Mouse (Mus musculus) intestine, embryonic 16.5 days (tissue): ENCODE data around the gene Sh3bp5. TPM values are rescaled to one million over a fixed set of nuclear protein-coding genes. Genes with fewer than 3 reads are reported as not detected.

Experiments used
- ATAC-seq: fragments of 200-750 bp; cut with Nextera tagmentation; 2 replicates; pipeline ENCODE4 v1.8.0; 2017; ENCODE audit warnings: moderate TSS enrichment, moderate library complexity
- H3K27ac ChIP-seq: fragments of 300-500 bp; sonication (generic); 2 replicates; pipeline ENCODE4 v1.5.1; 2014; ENCODE audit warnings: mild to moderate bottlenecking, low read length
- H3K27me3 ChIP-seq: fragments of 300-500 bp; sonication (generic); replicated peaks from 2 replicates; pipeline ENCODE4 v1.6.1; 2014; ENCODE audit warnings: low read length, control low read depth, mixed read lengths; ENCODE audit not compliant: control insufficient read depth, insufficient read depth
- H3K36me3 ChIP-seq: fragments of 300-500 bp; sonication (generic); 2 replicates; pipeline ENCODE4 v1.6.1; 2014; ENCODE audit warnings: low read length, control low read depth; ENCODE audit not compliant: control insufficient read depth, insufficient read depth
- H3K4me1 ChIP-seq: fragments of 300-500 bp; sonication (generic); 2 replicates; pipeline ENCODE4 v1.6.1; 2014; ENCODE audit warnings: low read length, control low read depth, mixed read lengths; ENCODE audit not compliant: control insufficient read depth, insufficient read depth
- H3K4me2 ChIP-seq: fragments of 300-500 bp; sonication (generic); 2 replicates; pipeline ENCODE4 v1.6.1; 2014; ENCODE audit warnings: low read depth, low read length, control low read depth
- H3K4me3 ChIP-seq: fragments of 300-500 bp; sonication (generic); 2 replicates; pipeline ENCODE4 v1.5.1; 2014; ENCODE audit warnings: mild to moderate bottlenecking, low read length
- H3K9ac ChIP-seq: fragments of 300-500 bp; sonication (generic); 2 replicates; pipeline ENCODE4 v1.6.1; 2014; ENCODE audit warnings: low read depth, low read length
- H3K9me3 ChIP-seq: fragments of 300-500 bp; sonication (generic); 2 replicates; pipeline ENCODE4 v1.6.1; 2016; ENCODE audit warnings: low read length, control low read depth; ENCODE audit not compliant: control insufficient read depth
- WGBS: fragments of 180-500 bp; shearing (Covaris S2); extraction: QIAGEN DNeasy Blood & Tissue Kit; methylation state at CpG from one replicate; pipeline ENCODE4 v1.1.7; 2014; 5-methylcytosine and 5-hydroxymethylcytosine counted together
- polyA plus RNA-seq: library from polyadenylated mRNA; unstranded; fragments of >200 nt; fragmentation: Nextera tagmentation; extraction: Ambion mirVana; gene quantifications from 2 replicates; pipeline ENCODE4 v1.2.1, GENCODE M21; 2015

The Sh3bp5 gene
- polyA plus RNA-seq, 1 experiment from 2014 or later: 17.2 TPM

GRCm38 (mm10) chr14:31398819-31399218 lies 37.1 kb downstream of the Sh3bp5 start:
- Histone ChIP-seq H3K36me3 (no peaks in the 10 kb centered on the region), H3K4me2 (no peak overlapping the region), H3K4me1 (peaks cover 28% of the 10 kb centered on the region), H3K27ac (no peak overlapping the region), H3K27me3 (no peaks in the 10 kb centered on the region), H3K9ac (no peak overlapping the region), H3K9me3 (no peaks in the 10 kb centered on the region), H3K4me3 (no peak overlapping the region)
- WGBS: 92% methylated on average over 11 of the region's 11 CpGs
- no peak for ATAC-seq

GRCm38 (mm10) chr14:31397791-31398595 lies 37.9 kb downstream of the Sh3bp5 start:
- ATAC-seq: no peak
- H3K9me3 ChIP-seq: no peaks in the 10 kb centered on the region
- H3K9ac ChIP-seq: no peak overlapping the region

GRCm38 (mm10) chr14:31397353-31397752 lies 38.5 kb downstream of the Sh3bp5 start:
- ATAC-seq: no peak
- WGBS: 84% methylated on average over 12 of the region's 12 CpGs
- no peak overlapping the region for H3K4me2 ChIP-seq
- peaks cover 19% of the 10 kb centered on the region for H3K4me1 ChIP-seq
- no peak overlapping the region for H3K9ac ChIP-seq
- H3K9me3 ChIP-seq: no peaks in the 10 kb centered on the region
- H3K27ac ChIP-seq: no peak overlapping the region
- H3K4me3 ChIP-seq: no peak overlapping the region
- H3K27me3 ChIP-seq: no peaks in the 10 kb centered on the region
- no peaks in the 10 kb centered on the region for H3K36me3 ChIP-seq

More at GRCm38 (mm10) chr14:31397791-31398595, 37.9 kb downstream of the Sh3bp5 start:
- Histone ChIP-seq H3K27ac (no peak overlapping the region), H3K4me3 (no peak overlapping the region), H3K27me3 (no peaks in the 10 kb centered on the region), H3K36me3 (no peaks in the 10 kb centered on the region), H3K4me1 (peaks cover 23% of the 10 kb centered on the region), H3K4me2 (no peak overlapping the region)
- 81% methylated on average over 9 of the region's 9 CpGs for WGBS

- Histone ChIP-seq H3K4me2 (no peak overlapping the region), H3K9ac (no peak overlapping the region), H3K9me3 (no peaks in the 10 kb centered on the region), H3K4me3 (no peak overlapping the region), H3K27ac (no peak overlapping the region), H3K4me1 (peaks cover 11% of the 10 kb centered on the region), H3K27me3 (no peaks in the 10 kb centered on the region), H3K36me3 (no peaks in the 10 kb centered on the region)
- no peak for ATAC-seq
- 91% methylated on average over 2 of the region's 2 CpGs for WGBS
Measured at GRCm38 (mm10) chr14:31396428-31396827, 39.5 kb downstream of the Sh3bp5 start.

- Histone ChIP-seq H3K36me3 (no peaks in the 10 kb centered on the region), H3K9ac (no peak overlapping the region), H3K4me2 (no peak overlapping the region), H3K4me3 (no peak overlapping the region), H3K4me1 (peaks cover 3% of the 10 kb centered on the region; the same call in 1 of the 2 replicates), H3K9me3 (no peaks in the 10 kb centered on the region), H3K27ac (no peak overlapping the region), H3K27me3 (no peaks in the 10 kb centered on the region)
- 92% methylated on average over 7 of the region's 7 CpGs for WGBS
- ATAC-seq: no peak
Measured at GRCm38 (mm10) chr14:31395629-31396199, 40.2 kb downstream of the Sh3bp5 start.

- H3K9me3 ChIP-seq: no peaks in the 10 kb centered on the region
Measured at GRCm38 (mm10) chr14:31394822-31395532, 40.9 kb downstream of the Sh3bp5 start.

GRCm38 (mm10) chr14:31393936-31394630 lies 41.8 kb downstream of the Sh3bp5 start:
- Histone ChIP-seq H3K27ac (no peak overlapping the region), H3K27me3 (no peaks in the 10 kb centered on the region), H3K4me2 (no peak overlapping the region), H3K9ac (no peak overlapping the region), H3K4me1 (no peaks in the 10 kb centered on the region), H3K36me3 (no peaks in the 10 kb centered on the region), H3K9me3 (no peaks in the 10 kb centered on the region), H3K4me3 (no peak overlapping the region)
- no peak for ATAC-seq
- WGBS: 77% methylated on average over 7 of the region's 7 CpGs

More at GRCm38 (mm10) chr14:31394822-31395532, 40.9 kb downstream of the Sh3bp5 start:
- H3K4me2 ChIP-seq: no peak overlapping the region
- no peaks in the 10 kb centered on the region for H3K36me3 ChIP-seq
- no peak for ATAC-seq
- no peak overlapping the region for H3K9ac ChIP-seq
- no peaks in the 10 kb centered on the region for H3K27me3 ChIP-seq
- H3K4me3 ChIP-seq: no peak overlapping the region
- H3K4me1 ChIP-seq: no peaks in the 10 kb centered on the region
- H3K27ac ChIP-seq: no peak overlapping the region
- 95% methylated on average over 9 of the region's 9 CpGs for WGBS

- no peak for ATAC-seq
- Histone ChIP-seq H3K27me3 (no peaks in the 10 kb centered on the region), H3K27ac (no peak overlapping the region), H3K4me3 (no peak overlapping the region), H3K9me3 (no peaks in the 10 kb centered on the region), H3K4me2 (no peak overlapping the region), H3K4me1 (no peaks in the 10 kb centered on the region), H3K36me3 (no peaks in the 10 kb centered on the region), H3K9ac (no peak overlapping the region)
- WGBS: 73% methylated on average over 3 of the region's 3 CpGs
Measured at GRCm38 (mm10) chr14:31393546-31393890, 42.4 kb downstream of the Sh3bp5 start.
